Mouse (Mus musculus): ENCODE results near the gene Gk. TPM values are rescaled to one million over a fixed set of nuclear protein-coding genes. Genes with fewer than 3 reads are reported as not detected.

The Gk gene
- total and polyA plus RNA-seq, 3 experiments, result 12.9 to 29.6 (median 19.8) TPM

GRCm38 (mm10) chrX:85682125-85682524 lies 94.5 kb downstream of the Gk start:
- Histone ChIP-seq H3K27ac (ENCODE audit: insufficient read depth, low read depth) (no peak overlapping the region), H3K36me3 (replicated peaks in 1 of 2; ENCODE audit: control insufficient read depth in 1 of 2, insufficient read depth in 1 of 2, low read length in 1 of 2) (no peaks in the 10 kb centered on the region), H3K79me2 (replicated peaks; ENCODE audit: control insufficient read depth, extremely low read depth, insufficient read depth, poor library complexity, severe bottlenecking) (no peaks in the 10 kb centered on the region), H3K4me1 (ENCODE audit: control insufficient read depth in 1 of 2, insufficient read depth in 2 of 2) (no peaks in the 10 kb centered on the region), H3K27me3 (replicated peaks) (no peaks in the 10 kb centered on the region), H3K9ac (ENCODE audit: insufficient read depth, low read depth) (no peak overlapping the region), H3K4me2 (ENCODE audit: insufficient read depth, low read depth, poor library complexity, severe bottlenecking) (no peak overlapping the region), H3K9me3 (replicated peaks; ENCODE audit: low read length) (no peaks in the 10 kb centered on the region), H3K4me3 (replicated peaks in 1 of 3; ENCODE audit: low read depth in 2 of 3, low read length in 2 of 3, poor library complexity in 1 of 3) (no peak overlapping the region)
- dilution Hi-C loops (cut with MboI; ENCODE audit: extremely low pct_ligation_motif_present, extremely low pct_unique_long_range_greater_than_20kb, low sequenced_read_pairs), result no loop called here
- in situ Hi-C loops (cut with MboI; ENCODE audit: low pct_ligation_motif_present, low pct_unique_long_range_greater_than_20kb, low sequenced_read_pairs), result no loop called here
- no peak for TF ChIP-seq MYC (IDR thresholded peaks at IDR 0.05; ENCODE audit: low read depth, low read length)
- TF ChIP-seq JUND (conservative IDR thresholded peaks at IDR 0.05; ENCODE audit: low read depth, low read length), result no peak
- no peak for TF ChIP-seq HCFC1 (IDR thresholded peaks at IDR 0.05; ENCODE audit: low read depth, low read length)
- TF ChIP-seq MXI1 (IDR thresholded peaks at IDR 0.05; ENCODE audit: low read depth, low read length), result no peak
- TF ChIP-seq ETS1 (conservative IDR thresholded peaks at IDR 0.05; ENCODE audit: low read depth, low read length), result no peak
- TF ChIP-seq USF1 (IDR thresholded peaks at IDR 0.05; ENCODE audit: low read depth, low read length), result no peak
- no peak for TF ChIP-seq CHD2 (IDR thresholded peaks at IDR 0.05; ENCODE audit: low read length)
- no peak for TF ChIP-seq RCOR1 (conservative IDR thresholded peaks at IDR 0.05; ENCODE audit: low read depth, low read length)
- no peak for TF ChIP-seq MAX (IDR thresholded peaks at IDR 0.05; ENCODE audit: low read length)
- TF ChIP-seq E2F4 (IDR thresholded peaks at IDR 0.05; ENCODE audit: insufficient replicate concordance, low read depth, low read length), result no peak
- TF ChIP-seq CTCF (conservative IDR thresholded peaks at IDR 0.05 in 1 of 2, IDR thresholded peaks at IDR 0.05 in 1 of 2; ENCODE audit: low read depth in 2 of 2, low read length in 2 of 2), result no peak
- no peak for TF ChIP-seq JUN (IDR thresholded peaks at IDR 0.05; ENCODE audit: insufficient read depth, low read depth, low read length)
- TF ChIP-seq MEF2A (IDR thresholded peaks at IDR 0.05; ENCODE audit: borderline replicate concordance, low read depth, low read length), result no peak
- no peak for TF ChIP-seq NRF1 (IDR thresholded peaks at IDR 0.05; ENCODE audit: low read depth, low read length)
- no peak for TF ChIP-seq ELF1 (IDR thresholded peaks at IDR 0.05; ENCODE audit: low read depth, low read length)
- TF ChIP-seq POLR2A (IDR thresholded peaks at IDR 0.05; ENCODE audit: low read depth, low read length), result no peak
- no peak for TF ChIP-seq ZNF384 (IDR thresholded peaks at IDR 0.05; ENCODE audit: low read depth, low read length)
- DNase-seq (ENCODE audit: extremely low read depth), result no peak

DNA sequence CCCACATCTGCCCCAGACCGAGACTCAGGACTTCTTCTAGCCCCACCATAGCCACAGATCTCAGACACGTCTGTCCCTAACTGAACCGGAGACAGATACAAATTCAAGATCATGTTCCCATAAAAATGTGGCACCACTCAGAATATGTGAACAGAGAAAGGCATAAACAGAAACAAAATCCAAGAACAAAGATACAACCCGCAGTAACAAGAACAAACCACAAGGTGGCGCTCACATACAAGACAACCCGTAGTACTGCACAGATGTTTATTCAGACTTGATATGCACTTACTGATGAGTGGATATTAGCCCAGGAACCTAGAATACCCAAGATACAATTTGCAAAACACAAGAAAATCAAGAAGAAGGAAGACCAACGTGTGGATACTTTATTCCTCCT lies 99.8 kb downstream of the Gk start:
- Histone ChIP-seq H3K79me2 (replicated peaks; ENCODE audit: control insufficient read depth, extremely low read depth, insufficient read depth, poor library complexity, severe bottlenecking) (no peaks in the 10 kb centered on the region), H3K4me1 (ENCODE audit: control insufficient read depth in 1 of 2, insufficient read depth in 2 of 2) (no peaks in the 10 kb centered on the region), H3K4me3 (replicated peaks in 1 of 3; ENCODE audit: low read depth in 2 of 3, low read length in 2 of 3, poor library complexity in 1 of 3) (no peak overlapping the region), H3K27me3 (replicated peaks) (no peaks in the 10 kb centered on the region), H3K27ac (ENCODE audit: insufficient read depth, low read depth) (no peak overlapping the region), H3K36me3 (replicated peaks in 1 of 2; ENCODE audit: control insufficient read depth in 1 of 2, insufficient read depth in 1 of 2, low read length in 1 of 2) (no peaks in the 10 kb centered on the region), H3K9me3 (replicated peaks; ENCODE audit: low read length) (no peaks in the 10 kb centered on the region), H3K9ac (ENCODE audit: insufficient read depth, low read depth) (no peak overlapping the region), H3K4me2 (ENCODE audit: insufficient read depth, low read depth, poor library complexity, severe bottlenecking) (peak overlapping the region; percentile 61)
- in situ Hi-C loops (cut with MboI; ENCODE audit: low pct_ligation_motif_present, low pct_unique_long_range_greater_than_20kb, low sequenced_read_pairs) (loop anchor here (10.0 kb wide), 1 partner anchor 238 kb away; no protein-coding TSS in a partner anchor), dilution Hi-C loops (cut with MboI; ENCODE audit: extremely low pct_ligation_motif_present, extremely low pct_unique_long_range_greater_than_20kb, low sequenced_read_pairs) (no loop called here)
- peak; percentile 36 for DNase-seq (ENCODE audit: extremely low read depth)
- TF ChIP-seq ZC3H11A (IDR thresholded peaks at IDR 0.05; ENCODE audit: low read depth, low read length) (peak; percentile 41; the same call in 1 of the 2 replicates), NRF1 (IDR thresholded peaks at IDR 0.05; ENCODE audit: low read depth, low read length) (no peak), SMC3 (IDR thresholded peaks at IDR 0.05; ENCODE audit: low read depth, low read length) (peak; percentile 79), RAD21 (IDR thresholded peaks at IDR 0.05; ENCODE audit: low read depth, low read length) (peak; percentile 80), PAX5 (IDR thresholded peaks at IDR 0.05; ENCODE audit: low read length) (no peak), CTCF (conservative IDR thresholded peaks at IDR 0.05 in 1 of 2, IDR thresholded peaks at IDR 0.05 in 1 of 2; ENCODE audit: low read depth in 2 of 2, low read length in 2 of 2) (peak; percentile 23 to 76; a peak in 3 of 4 replicates), MAZ (IDR thresholded peaks at IDR 0.05; ENCODE audit: low read depth, low read length) (no peak)

Other genes with a start within 250 kb of the Gk start
- 1.9 and 2.4 TPM in 2 replicates for gene Tab3, start 202.8 kb downstream of the Gk start, total RNA-seq (2012; rRNA removed)
- 3.9 and 4.1 TPM in 2 replicates for gene Tab3, start 202.8 kb downstream of the Gk start, total RNA-seq (2014; rRNA removed)
- gene Tab3, start 202.8 kb downstream of the Gk start, polyA plus RNA-seq (2012; ENCODE audit: insufficient read length, low read depth), result 5.0 and 6.4 TPM in 2 replicates
- 8.3 and 12.8 TPM in 2 replicates for gene 5430427O19Rik, start 93.5 kb upstream of the Gk start, total RNA-seq (2012; rRNA removed)
- 30.7 and 31.5 TPM in 2 replicates for gene 5430427O19Rik, start 93.5 kb upstream of the Gk start, total RNA-seq (2014; rRNA removed)
- gene 5430427O19Rik, start 93.5 kb upstream of the Gk start, polyA plus RNA-seq (2012; ENCODE audit: insufficient read length, low read depth), result 14.1 and 14.5 TPM in 2 replicates